ENCODE assay signal across 30 mouse cellular contexts in the genomic region with DNA sequence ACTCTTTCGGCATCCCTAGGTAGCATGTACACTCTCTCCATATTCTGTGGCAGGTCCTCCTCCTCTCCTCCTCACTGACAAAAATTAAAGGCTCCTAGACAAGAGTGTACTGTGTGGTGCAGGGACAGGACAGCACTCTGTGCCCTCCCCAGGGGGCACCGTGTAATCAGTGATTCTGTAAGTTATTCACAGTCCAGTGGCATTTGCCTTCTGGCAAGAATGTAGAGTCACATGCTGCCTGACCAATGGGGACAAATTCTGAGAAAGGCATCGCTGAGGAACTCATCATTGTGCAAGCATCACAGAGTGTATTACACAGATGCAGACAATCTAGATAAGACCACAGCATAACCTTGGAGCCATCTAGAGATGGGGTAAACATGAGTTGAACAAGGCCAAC.
DNase-seq lines count a peak whose midpoint lies in the region; ATAC-seq and TF ChIP-seq lines count a peak whose summit lies in the region.
"Had no signal": no experiment of that assay in that cellular context is flagged by ENCODE, and none has a peak within 500 bp of the region (broad histone marks: within the 10 kb centered on the region; RNA-seq: fewer than 3 reads in every experiment).

No protein-coding gene starts in this region.

- no peaks in the 10 kb centered on the region for H3K4me1 ChIP-seq in CH12.LX (ENCODE audit: control insufficient read depth in 1 of 2, insufficient read depth in 2 of 2)
- H3K4me1 ChIP-seq: embryonic facial prominence, embryonic 15.5 days; forebrain, embryonic 13.5 days; hindbrain, embryonic 12.5 days; limb, embryonic 10.5 days; limb, embryonic 15.5 days; liver, embryonic 13.5 days; midbrain, embryonic 13.5 days had no signal

- in situ Hi-C loops in CH12.LX (cut with MboI; ENCODE audit: low pct_ligation_motif_present, low pct_unique_long_range_greater_than_20kb, low sequenced_read_pairs) = no loop called here

- TF ChIP-seq EP300 in CH12.LX (IDR thresholded peaks at IDR 0.05; ENCODE audit: low read length) = no peak

- H3K9me3 ChIP-seq in CH12.LX (replicated peaks; ENCODE audit: low read length) = no peaks in the 10 kb centered on the region
- H3K9me3 ChIP-seq: embryonic facial prominence, embryonic 15.5 days; forebrain, embryonic 13.5 days; hindbrain, embryonic 12.5 days; limb, embryonic 10.5 days; limb, embryonic 15.5 days; liver, embryonic 13.5 days; midbrain, embryonic 13.5 days had no signal

- H3K4me2 ChIP-seq in CH12.LX (ENCODE audit: insufficient read depth, low read depth, poor library complexity, severe bottlenecking) = no peak overlapping the region
- H3K4me2 ChIP-seq: embryonic facial prominence, embryonic 15.5 days; forebrain, embryonic 13.5 days; heart, embryonic 11.5 days; hindbrain, embryonic 12.5 days; limb, embryonic 15.5 days; liver, embryonic 13.5 days; midbrain, embryonic 13.5 days had no signal

- TF ChIP-seq POLR2A in CH12.LX (IDR thresholded peaks at IDR 0.05; ENCODE audit: low read depth, low read length) = no peak

- no peak for TF ChIP-seq CTCF in CH12.LX (conservative IDR thresholded peaks at IDR 0.05 in 1 of 2, IDR thresholded peaks at IDR 0.05 in 1 of 2; ENCODE audit: low read depth in 2 of 2, low read length in 2 of 2)

- DNase-seq in cerebellum, postnatal 25 days = no peak
- DNase-seq in CH12.LX (ENCODE audit: extremely low read depth) = no peak
- DNase-seq in adrenal gland, postnatal 10 days = peak; percentile 10
- no peak for DNase-seq in thymus, postnatal 36 days
- no peak for DNase-seq in urinary bladder, postnatal 14 days (ENCODE audit: low spot score)
- DNase-seq: cerebellum, adult 9-10 months; gastrocnemius, postnatal 14 days; heart, adult 18-20 months; heart, postnatal 36 days; kidney, adult 9 months; kidney, postnatal 10 days; layer of hippocampus, postnatal 36 days; liver, embryonic 13.5 days; lung, adult 18-20 months; lung, postnatal 4 days; thymus, adult 2 months; thymus, postnatal 4 days had no signal

- no peak for TF ChIP-seq RAD21 in CH12.LX (IDR thresholded peaks at IDR 0.05; ENCODE audit: low read depth, low read length)

- H3K4me3 ChIP-seq in CH12.LX (replicated peaks in 1 of 3; ENCODE audit: low read depth in 2 of 3, low read length in 2 of 3, poor library complexity in 1 of 3) = no peak overlapping the region
- H3K4me3 ChIP-seq: embryonic facial prominence, embryonic 15.5 days; forebrain, embryonic 13.5 days; hindbrain, embryonic 12.5 days; limb, embryonic 10.5 days; limb, embryonic 15.5 days; liver, embryonic 13.5 days; midbrain, embryonic 13.5 days had no signal

- no peaks in the 10 kb centered on the region for H3K36me3 ChIP-seq in CH12.LX (replicated peaks in 1 of 2; ENCODE audit: control insufficient read depth in 1 of 2, insufficient read depth in 1 of 2, low read length in 1 of 2)
- H3K36me3 ChIP-seq: embryonic facial prominence, embryonic 15.5 days; hindbrain, embryonic 12.5 days; limb, embryonic 10.5 days; limb, embryonic 15.5 days; liver, embryonic 13.5 days; midbrain, embryonic 13.5 days had no signal

- no peaks in the 10 kb centered on the region for H3K79me2 ChIP-seq in CH12.LX (replicated peaks; ENCODE audit: control insufficient read depth, extremely low read depth, insufficient read depth, poor library complexity, severe bottlenecking)

- no peak overlapping the region for H3K27ac ChIP-seq in CH12.LX (ENCODE audit: insufficient read depth, low read depth)
- H3K27ac ChIP-seq: embryonic facial prominence, embryonic 15.5 days; forebrain, embryonic 13.5 days; hindbrain, embryonic 12.5 days; hindbrain, postnatal 0 days; limb, embryonic 10.5 days; limb, embryonic 15.5 days; liver, embryonic 13.5 days; midbrain, embryonic 13.5 days had no signal

- H3K27me3 ChIP-seq in CH12.LX (replicated peaks) = no peaks in the 10 kb centered on the region
- H3K27me3 ChIP-seq: embryonic facial prominence, embryonic 15.5 days; forebrain, embryonic 13.5 days; hindbrain, embryonic 12.5 days; limb, embryonic 15.5 days; liver, embryonic 13.5 days; midbrain, embryonic 13.5 days had no signal

- no peak overlapping the region for H3K9ac ChIP-seq in CH12.LX (ENCODE audit: insufficient read depth, low read depth)
- H3K9ac ChIP-seq: embryonic facial prominence, embryonic 15.5 days; forebrain, embryonic 13.5 days; hindbrain, embryonic 12.5 days; limb, embryonic 15.5 days; liver, embryonic 13.5 days; midbrain, embryonic 13.5 days had no signal

- ATAC-seq in cerebellum, adult (ENCODE audit: insufficient number of reproducible peaks, low FRiP score, low TSS enrichment) = 0 out of 2 replicates have a peak, but pooled peaks have one; percentile 45
- peak; percentile 22; the same call in 1 of the 2 replicates for ATAC-seq in granulocyte monocyte progenitor cell, adult 5-6 weeks (replicated peaks; ENCODE audit: poor library complexity, severe bottlenecking)
- ATAC-seq: CD4-positive, CD25-positive, alpha-beta regulatory T cell, adult 4 months; forebrain, embryonic 13.5 days; hindbrain, postnatal 0 days; intestine, embryonic 16.5 days; lung, postnatal 0 days; midbrain, embryonic 13.5 days had no signal

- dilution Hi-C loops in CH12.LX (cut with MboI; ENCODE audit: extremely low pct_ligation_motif_present, extremely low pct_unique_long_range_greater_than_20kb, low sequenced_read_pairs) = no loop called here

TF ChIP-seq in CH12.LX, 34 proteins besides CTCF, POLR2A, EP300 and RAD21:
- TF ChIP-seq JUN (IDR thresholded peaks at IDR 0.05; ENCODE audit: insufficient read depth, low read depth, low read length) (no peak), SMC3 (IDR thresholded peaks at IDR 0.05; ENCODE audit: low read depth, low read length) (peak; percentile 16; the same call in 1 of the 2 replicates)
